Mouse (Mus musculus): ENCODE measurements around the gene Gal3st2.

DNA sequence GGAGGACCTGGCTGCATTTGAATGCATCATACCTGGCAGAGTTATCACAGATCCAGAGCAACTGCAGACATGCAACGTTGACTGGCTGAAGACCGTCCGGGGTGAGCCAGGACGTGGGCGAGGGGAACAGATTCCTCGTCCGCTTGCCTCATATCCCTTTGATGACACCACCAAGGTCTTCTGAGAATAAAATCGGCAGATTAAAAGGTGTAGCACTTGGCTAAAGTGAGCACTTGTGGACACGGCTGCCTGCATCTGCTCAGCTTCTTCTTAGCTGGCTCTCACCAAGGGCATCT is 34.6 kb upstream of the Gal3st2 start:
- TF ChIP-seq POLR2A (IDR thresholded peaks at IDR 0.05; ENCODE audit: control insufficient read depth in 1 of 2, insufficient read depth in 1 of 2, low read depth in 1 of 2, low read length in 2 of 2, poor library complexity in 1 of 2) (no peak), POLR2AphosphoS5 (IDR thresholded peaks at IDR 0.05; ENCODE audit: borderline replicate concordance, low read depth, low read length) (no peak), NELFE (IDR thresholded peaks at IDR 0.05; ENCODE audit: low read depth, low read length) (no peak), GATA1 (IDR thresholded peaks at IDR 0.05; ENCODE audit: low read depth, low read length) (no peak), EP300 (IDR thresholded peaks at IDR 0.05; ENCODE audit: low read depth in 1 of 2, low read length in 2 of 2) (no peak), USF1 (IDR thresholded peaks at IDR 0.05; ENCODE audit: low read depth, low read length) (no peak), CTCF (IDR thresholded peaks at IDR 0.05 in 2 of 3, conservative IDR thresholded peaks at IDR 0.05 in 1 of 3; ENCODE audit: control insufficient read depth in 1 of 3, insufficient read depth in 1 of 3, low read depth in 2 of 3, low read length in 3 of 3, poor library complexity in 1 of 3, severe bottlenecking in 1 of 3) (no peak), MAX (IDR thresholded peaks at IDR 0.05; ENCODE audit: low read length) (no peak), SIN3A (IDR thresholded peaks at IDR 0.05; ENCODE audit: low read length) (no peak)
